12 mouse cellular contexts compared by ENCODE assay signal in the genomic region with DNA sequence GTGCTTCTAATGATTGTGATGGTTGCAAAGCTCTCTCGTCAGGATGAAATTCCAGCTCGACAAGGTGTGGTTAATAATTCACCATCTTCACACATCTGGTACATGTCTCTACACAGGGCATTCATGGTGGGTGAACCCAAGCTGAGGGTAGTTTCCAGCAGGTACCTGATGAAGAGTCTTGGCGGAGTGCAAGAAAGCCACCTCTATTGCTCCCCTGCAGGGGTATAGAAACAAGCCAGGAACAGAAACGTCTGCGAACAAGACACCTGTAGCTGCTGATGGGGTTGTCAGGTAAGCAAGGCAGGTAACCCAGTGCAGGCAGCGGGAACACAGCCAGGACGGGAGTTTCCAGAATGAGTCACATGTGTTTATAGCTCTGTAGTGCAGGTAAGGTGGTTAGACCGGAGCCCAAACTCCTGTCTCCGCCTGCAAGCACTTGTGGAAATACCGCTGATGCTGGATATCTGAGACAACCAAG. TPM values are rescaled to one million over a fixed set of nuclear protein-coding genes. Genes with fewer than 3 reads are reported as not detected.
DNase-seq lines count a peak whose midpoint lies in the region; TF ChIP-seq lines count a peak whose summit lies in the region.
"Had no signal": no experiment of that assay in that cellular context is flagged by ENCODE, and none has a peak within 500 bp of the region (broad histone marks: within the 10 kb centered on the region; RNA-seq: fewer than 3 reads in every experiment).

No protein-coding gene starts in this region.

- H3K4me3 ChIP-seq in small intestine, adult 2 months (ENCODE audit: low read depth, low read length): no peak overlapping the region

- TF ChIP-seq POLR2A in small intestine, adult 2 months (IDR thresholded peaks at IDR 0.05; ENCODE audit: low read depth, low read length): no peak

- peak; percentile 68 for DNase-seq in fat pad, adult 2 months (ENCODE audit: extremely low read depth, low read depth, low spot score)
- DNase-seq in kidney, adult 11 months: peak; percentile 84
- DNase-seq in kidney, postnatal 4 days: peak; percentile 43 to 69
- no peak for DNase-seq in layer of hippocampus, adult 11-12 months (ENCODE audit: low spot score)
- no peak for DNase-seq in cerebellum, postnatal 10 days
- no peak for DNase-seq in left cerebral cortex, adult 9 months (ENCODE audit: low spot score in 2 of 2)
- no peak for DNase-seq in frontal cortex, postnatal 36 days (ENCODE audit: low spot score in 2 of 2)
- DNase-seq: adrenal gland, postnatal 10 days; gastrocnemius, postnatal 36 days; heart, postnatal 10 days had no signal

- 34% methylated on average over 10 of the region's 10 CpGs for WGBS in small intestine, adult 2 months

- TF ChIP-seq CTCF in small intestine, adult 2 months (IDR thresholded peaks at IDR 0.05; ENCODE audit: extremely low read depth, insufficient read length, insufficient replicate concordance, low read depth, low read length): no peak

- H3K36me3 ChIP-seq in small intestine, adult 2 months (ENCODE audit: control insufficient read depth, insufficient read depth, low read length): no peaks in the 10 kb centered on the region

- H3K4me1 ChIP-seq in small intestine, adult 2 months (ENCODE audit: control insufficient read depth, insufficient read depth, insufficient read length, low read length): peaks cover 10% of the 10 kb centered on the region; the same call in 1 of the 2 replicates

- H3K27me3 ChIP-seq in small intestine, adult 2 months (ENCODE audit: control insufficient read depth, insufficient read depth, low read length): no peaks in the 10 kb centered on the region
- H3K27me3 ChIP-seq: CH12.LX had no signal

- H3K27ac ChIP-seq in small intestine, adult 2 months (ENCODE audit: insufficient read depth, low read depth, low read length): peak overlapping the region; percentile 77

RNA-seq across cellular contexts. Expression of a gene that starts 50.0 kb away (rescaled TPM):
- 98.7 and 102 TPM in 2 replicates for polyA plus RNA-seq in small intestine, adult 2 months (2012; rRNA removed)

Comparison
In these comparisons a context has a peak if more than half of its experiments do, and no peak if none do; other contexts are left out.
1. DNase-seq: peak in fat pad, adult 2 months (single experiment), kidney, adult 11 months (single experiment) and kidney, postnatal 4 days (2 of 2); none in layer of hippocampus, adult 11-12 months (single experiment), cerebellum, postnatal 10 days (0 of 2), left cerebral cortex, adult 9 months (0 of 2) and frontal cortex, postnatal 36 days (0 of 2).